Mouse (Mus musculus) embryonic facial prominence, embryonic 11.5 days (tissue): ENCODE results near the gene Prkn. TPM values are rescaled to one million over a fixed set of nuclear protein-coding genes. Genes with fewer than 3 reads are reported as not detected.

Experiments used
- ATAC-seq: fragments of 200-750 bp; cut with Nextera tagmentation; replicated peaks from 2 replicates; pipeline ENCODE4 v1.8.0; 2017; ENCODE audit warnings: low read depth; ENCODE audit not compliant: insufficient number of reproducible peaks, low FRiP score, low TSS enrichment
- DNase-seq: peaks from one replicate; pipeline ENCODE4 v3.0.0-alpha.2; 2015; ENCODE audit warnings: low spot score
- H3K27ac ChIP-seq: fragments of 300-500 bp; sonication (generic); replicated peaks from 2 replicates; pipeline ENCODE4 v1.5.1; 2014; ENCODE audit warnings: mild to moderate bottlenecking, low read depth, low read length, control low read depth
- H3K27me3 ChIP-seq: fragments of 300-500 bp; sonication (generic); 2 replicates; pipeline ENCODE4 v1.6.1; 2014; ENCODE audit warnings: mild to moderate bottlenecking, low read length, moderate library complexity, mixed read lengths; ENCODE audit not compliant: control insufficient read depth, insufficient read depth
- H3K36me3 ChIP-seq: fragments of 300-500 bp; sonication (generic); replicated peaks from 2 replicates; pipeline ENCODE4 v1.6.1; 2014; ENCODE audit warnings: low read depth, mild to moderate bottlenecking, low read length, moderate library complexity, mixed read lengths; ENCODE audit not compliant: control insufficient read depth, insufficient read depth
- H3K4me1 ChIP-seq: fragments of 300-500 bp; sonication (generic); 2 replicates; pipeline ENCODE4 v1.6.1; 2014; ENCODE audit warnings: low read length, mixed read lengths; ENCODE audit not compliant: control insufficient read depth, insufficient read depth
- H3K4me2 ChIP-seq: fragments of 300-500 bp; sonication (generic); 2 replicates; pipeline ENCODE4 v1.6.1; 2014; ENCODE audit warnings: low read depth, mild to moderate bottlenecking, control low read depth, low read length, moderate library complexity
- H3K4me3 ChIP-seq: fragments of 300-500 bp; sonication (generic); 2 replicates; pipeline ENCODE4 v1.5.1; 2014; ENCODE audit warnings: low read depth, low read length, control low read depth
- H3K9ac ChIP-seq: fragments of 300-500 bp; sonication (generic); replicated peaks from 2 replicates; pipeline ENCODE4 v1.6.1; 2014; ENCODE audit warnings: mild to moderate bottlenecking, control low read depth, low read length
- H3K9me3 ChIP-seq: fragments of 300-500 bp; sonication (generic); replicated peaks from 2 replicates; pipeline ENCODE4 v1.6.1; 2016; ENCODE audit warnings: mild to moderate bottlenecking, low read length, inconsistent platforms, mixed read lengths; ENCODE audit not compliant: control insufficient read depth
- WGBS: fragments of 180-500 bp; shearing (Covaris S2); extraction: QIAGEN DNeasy Blood & Tissue Kit; methylation state at CpG from one replicate; pipeline ENCODE4 v1.1.7; 2014; 5-methylcytosine and 5-hydroxymethylcytosine counted together
- polyA plus RNA-seq: library from polyadenylated mRNA; unstranded; fragments of >200 nt; fragmentation: Nextera tagmentation; extraction: Ambion mirVana; gene quantifications from 2 replicates; pipeline ENCODE4 v1.2.1, GENCODE M21; 2014

The Prkn gene
- polyA plus RNA-seq, 1 experiment from 2014 or later: 0.97 TPM

- 70% methylated on average over 8 of the region's 8 CpGs for WGBS
- no peaks in the 10 kb centered on the region for H3K36me3 ChIP-seq
- no peak overlapping the region for H3K27ac ChIP-seq
- H3K27me3 ChIP-seq: no peaks in the 10 kb centered on the region; the same call in 1 of the 2 replicates
- no peak for DNase-seq
- H3K9ac ChIP-seq: no peak overlapping the region
- no peak overlapping the region for H3K4me2 ChIP-seq
- H3K9me3 ChIP-seq: no peaks in the 10 kb centered on the region
- no peaks in the 10 kb centered on the region for H3K4me1 ChIP-seq
- no peak overlapping the region for H3K4me3 ChIP-seq
- ATAC-seq: no peak
Measured at GRCm38 (mm10) chr17:11910668-11911398, 1070.6 kb downstream of the Prkn start.

DNA sequence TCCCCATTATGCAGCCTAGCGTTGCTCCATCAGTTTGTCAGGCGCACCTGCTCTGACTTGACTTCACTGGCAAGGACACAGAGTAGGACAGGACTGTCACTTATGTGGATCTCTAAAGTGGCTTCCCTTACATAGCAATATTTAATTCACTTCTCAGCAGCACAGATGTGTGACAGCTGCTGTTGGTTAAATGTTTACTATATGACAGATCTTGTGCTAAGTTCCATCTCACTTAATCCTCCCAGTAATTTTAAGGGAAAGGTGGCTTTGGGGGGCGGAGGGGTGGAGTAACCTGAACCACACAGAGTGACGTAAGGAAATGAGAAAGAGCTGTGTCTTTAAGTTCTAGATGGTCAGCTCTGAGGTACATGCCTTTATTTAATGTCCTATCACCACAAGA lies 1072.0 kb downstream of the Prkn start:
- Histone ChIP-seq H3K27me3 (no peaks in the 10 kb centered on the region; the same call in 1 of the 2 replicates), H3K4me1 (no peaks in the 10 kb centered on the region), H3K9me3 (no peaks in the 10 kb centered on the region), H3K36me3 (no peaks in the 10 kb centered on the region), H3K4me2 (no peak overlapping the region), H3K27ac (no peak overlapping the region), H3K4me3 (no peak overlapping the region), H3K9ac (no peak overlapping the region)
- no peak for DNase-seq
- WGBS: 66% methylated on average over 4 of the region's 4 CpGs
- no peak for ATAC-seq

GRCm38 (mm10) chr17:11912872-11913365 lies 1072.7 kb downstream of the Prkn start:
- ATAC-seq: no peak
- H3K9me3 ChIP-seq: no peaks in the 10 kb centered on the region
- peak; percentile 72 for DNase-seq
- under 1% methylated on average over 19 of the region's 19 CpGs for WGBS
- no peaks in the 10 kb centered on the region for H3K4me1 ChIP-seq
- H3K27me3 ChIP-seq: no peaks in the 10 kb centered on the region; the same call in 1 of the 2 replicates
- H3K27ac ChIP-seq: no peak overlapping the region
- peak overlapping the region; percentile 32; the same call in 1 of the 2 replicates for H3K9ac ChIP-seq
- no peaks in the 10 kb centered on the region for H3K36me3 ChIP-seq
- peak overlapping the region; percentile 18; the same call in 1 of the 2 replicates for H3K4me3 ChIP-seq
- peak overlapping the region; percentile 48 for H3K4me2 ChIP-seq

- ATAC-seq: no peak
- WGBS: 8% methylated on average over 8 of the region's 8 CpGs
- H3K27ac ChIP-seq: no peak overlapping the region
- H3K4me3 ChIP-seq: no peak overlapping the region
- H3K4me1 ChIP-seq: no peaks in the 10 kb centered on the region
- no peaks in the 10 kb centered on the region for H3K36me3 ChIP-seq
- DNase-seq: peak; percentile 9
- no peaks in the 10 kb centered on the region; the same call in 1 of the 2 replicates for H3K27me3 ChIP-seq
- H3K9ac ChIP-seq: no peak overlapping the region
- no peaks in the 10 kb centered on the region for H3K9me3 ChIP-seq
- H3K4me2 ChIP-seq: peak overlapping the region; percentile 24
Measured at GRCm38 (mm10) chr17:11913620-11914019, 1073.4 kb downstream of the Prkn start.

DNA sequence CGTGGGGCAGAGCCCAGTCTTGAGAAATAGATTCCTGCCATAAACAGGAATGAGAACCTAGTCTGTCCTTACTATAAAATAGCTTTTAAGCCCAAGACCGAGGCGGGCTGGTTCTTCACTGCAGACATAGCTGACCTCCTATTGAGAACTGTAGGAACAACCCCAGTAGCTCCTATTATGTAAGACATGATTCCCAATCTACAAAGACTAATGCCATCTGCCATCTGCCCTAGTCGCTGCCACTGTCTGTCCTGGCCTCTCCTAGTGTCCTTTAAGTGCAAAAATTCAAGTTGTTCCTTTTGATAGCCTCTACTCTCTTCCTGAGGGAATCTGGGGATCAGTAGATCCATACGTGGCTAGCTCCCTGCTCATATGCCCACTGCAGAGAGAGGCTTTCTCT lies 1074.3 kb downstream of the Prkn start:
- WGBS: 76% methylated on average over 5 of the region's 5 CpGs
- Histone ChIP-seq H3K4me2 (no peak overlapping the region), H3K4me3 (no peak overlapping the region), H3K4me1 (no peaks in the 10 kb centered on the region), H3K36me3 (no peaks in the 10 kb centered on the region), H3K9ac (no peak overlapping the region), H3K27me3 (no peaks in the 10 kb centered on the region; the same call in 1 of the 2 replicates), H3K9me3 (no peaks in the 10 kb centered on the region), H3K27ac (no peak overlapping the region)
- ATAC-seq (no peak), DNase-seq (no peak)

GRCm38 (mm10) chr17:11918123-11918801 lies 1078.1 kb downstream of the Prkn start:
- H3K27ac ChIP-seq: no peak overlapping the region
- no peaks in the 10 kb centered on the region for H3K36me3 ChIP-seq
- peak; percentile 58 for DNase-seq
- H3K9me3 ChIP-seq: no peaks in the 10 kb centered on the region
- H3K9ac ChIP-seq: no peak overlapping the region
- H3K27me3 ChIP-seq: no peaks in the 10 kb centered on the region; the same call in 1 of the 2 replicates
- no peaks in the 10 kb centered on the region for H3K4me1 ChIP-seq
- no peak for ATAC-seq
- no peak overlapping the region for H3K4me2 ChIP-seq
- no peak overlapping the region for H3K4me3 ChIP-seq
- 49% methylated on average over 12 of the region's 12 CpGs for WGBS

GRCm38 (mm10) chr17:11919581-11919980 lies 1079.4 kb downstream of the Prkn start:
- H3K36me3 ChIP-seq: no peaks in the 10 kb centered on the region
- no peak for ATAC-seq
- no peaks in the 10 kb centered on the region; the same call in 1 of the 2 replicates for H3K27me3 ChIP-seq
- no peaks in the 10 kb centered on the region for H3K4me1 ChIP-seq
- H3K4me2 ChIP-seq: no peak overlapping the region
- DNase-seq: no peak
- H3K4me3 ChIP-seq: no peak overlapping the region
- no peak overlapping the region for H3K9ac ChIP-seq
- no peaks in the 10 kb centered on the region for H3K9me3 ChIP-seq
- 86% methylated on average over 6 of the region's 6 CpGs for WGBS
- no peak overlapping the region for H3K27ac ChIP-seq

DNA sequence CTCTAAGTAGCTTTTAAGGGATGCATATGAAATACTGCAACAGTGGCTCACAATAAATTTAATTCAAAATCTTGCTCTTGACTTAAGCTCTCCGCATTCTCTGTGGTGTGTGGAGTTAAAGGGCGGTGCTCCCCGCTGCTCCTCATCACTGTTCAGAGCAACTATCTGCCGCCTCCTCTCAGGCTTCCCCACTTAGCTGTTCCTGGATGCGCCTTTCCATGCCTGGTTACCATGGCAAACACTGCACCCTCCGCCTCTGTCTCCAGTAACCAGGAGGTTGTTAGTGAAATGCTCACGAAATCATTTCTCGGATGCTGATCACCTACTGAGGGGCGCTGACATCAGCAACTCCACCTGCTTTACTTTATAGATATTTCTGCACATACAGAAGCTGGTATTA lies 1080.8 kb downstream of the Prkn start:
- WGBS: 81% methylated on average over 9 of the region's 9 CpGs
- H3K27me3 ChIP-seq: no peaks in the 10 kb centered on the region
- DNase-seq (no peak), ATAC-seq (no peak)
- no peak overlapping the region for H3K27ac ChIP-seq
- H3K9ac ChIP-seq: no peak overlapping the region
- H3K36me3 ChIP-seq: no peaks in the 10 kb centered on the region
- no peaks in the 10 kb centered on the region for H3K4me1 ChIP-seq
- no peaks in the 10 kb centered on the region for H3K9me3 ChIP-seq
- H3K4me3 ChIP-seq: no peak overlapping the region
- no peak overlapping the region for H3K4me2 ChIP-seq
